Mouse (Mus musculus): ENCODE measurements around the gene Bves. TPM values are rescaled to one million over a fixed set of nuclear protein-coding genes. Genes with fewer than 3 reads are reported as not detected.
A peak's percentile ranks its signal among the peaks of the same experiment; 100 is the strongest.

Gene Bves
- total and polyA plus RNA-seq, 3 experiments, result 0.05 TPM; not detected in 2

DNA sequence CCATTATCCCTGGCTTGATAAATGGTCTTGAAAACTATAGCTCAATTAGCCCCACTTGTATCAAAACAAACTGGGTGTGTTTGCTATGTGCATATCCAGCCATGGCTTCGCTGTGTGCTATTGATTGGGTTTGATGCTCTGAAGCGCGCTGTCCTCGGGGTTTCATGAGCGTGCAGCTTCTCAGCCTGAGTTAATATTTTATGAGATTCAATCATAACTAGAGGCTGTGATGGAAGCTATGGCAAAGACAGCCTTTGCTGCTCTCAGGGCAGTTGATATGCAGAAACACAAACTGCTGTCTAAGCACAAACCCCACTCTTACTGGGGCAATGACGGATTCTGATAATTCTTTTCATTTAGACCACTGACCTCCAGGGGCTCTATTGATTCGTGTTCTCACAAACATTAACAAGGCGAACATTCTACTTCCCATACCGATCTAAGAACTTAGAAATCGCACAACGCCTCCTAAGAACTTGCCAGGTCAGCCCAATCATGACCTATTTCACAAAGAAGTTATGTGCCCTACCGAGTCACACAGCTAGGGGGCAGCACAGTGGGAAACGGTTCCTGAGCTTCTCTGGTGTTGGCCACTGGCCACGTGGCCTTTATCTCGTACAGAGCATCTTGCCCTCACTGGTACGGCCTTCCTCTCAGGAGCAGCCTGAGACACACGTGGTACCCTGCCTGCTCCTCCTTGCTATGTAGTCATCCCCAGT is 31.6 kb downstream of the Bves start:
- no peak for ATAC-seq (ENCODE audit: extremely low read depth, insufficient number of reproducible peaks, low FRiP score, poor library complexity, severe bottlenecking)
- no peak for DNase-seq (ENCODE audit: low spot score)
- H3K36me3 ChIP-seq (replicated peaks), result no peaks in the 10 kb centered on the region

DNA sequence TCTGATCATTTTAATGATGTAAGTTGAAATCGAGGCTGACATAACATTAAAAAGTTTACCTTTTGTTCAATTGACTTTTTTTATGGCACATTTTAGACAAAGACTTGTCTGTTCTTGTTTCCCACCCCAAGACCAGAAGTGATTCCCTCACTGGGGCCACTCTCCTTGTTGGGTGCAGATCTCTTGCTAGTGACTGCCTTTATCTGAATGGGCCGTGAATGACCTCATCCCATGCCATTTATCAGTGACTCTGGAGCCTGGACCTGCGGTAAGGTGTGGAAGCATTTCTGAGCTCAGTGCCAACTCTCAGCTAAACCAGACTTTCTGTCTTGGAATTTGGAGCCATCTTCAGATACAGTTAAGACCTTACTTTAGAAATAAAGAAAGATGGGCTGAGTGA is 34.1 kb downstream of the Bves start:
- TF ChIP-seq CTCF (IDR thresholded peaks at IDR 0.05; ENCODE audit: low read depth, low read length) (no peak), GATA1 (IDR thresholded peaks at IDR 0.05; ENCODE audit: borderline replicate concordance, low read length) (no peak)
- H3K27me3 ChIP-seq (ENCODE audit: insufficient read depth, low read length), result no peaks in the 10 kb centered on the region
- H3K9me3 ChIP-seq (replicated peaks), result no peaks in the 10 kb centered on the region
- DNase-seq (ENCODE audit: low spot score) (no peak), ATAC-seq (ENCODE audit: extremely low read depth, insufficient number of reproducible peaks, low FRiP score, poor library complexity, severe bottlenecking) (no peak)
- H3K4me3 ChIP-seq (ENCODE audit: low read depth, low read length), result no peak overlapping the region
- no peaks in the 10 kb centered on the region for H3K4me1 ChIP-seq (ENCODE audit: insufficient read depth, low read depth, low read length)
- H3K36me3 ChIP-seq (replicated peaks), result peaks cover 3% of the 10 kb centered on the region

More for the DNA sequence above, 31.6 kb downstream of the Bves start:
- no peaks in the 10 kb centered on the region for H3K4me1 ChIP-seq (ENCODE audit: insufficient read depth, low read depth, low read length)
- H3K9me3 ChIP-seq (replicated peaks), result no peaks in the 10 kb centered on the region
- H3K4me3 ChIP-seq (ENCODE audit: low read depth, low read length), result no peak overlapping the region
- TF ChIP-seq GATA1 (IDR thresholded peaks at IDR 0.05; ENCODE audit: borderline replicate concordance, low read length) (no peak), TAL1 (conservative IDR thresholded peaks at IDR 0.05; ENCODE audit: low read depth, low read length) (no peak), POLR2AphosphoS5 (IDR thresholded peaks at IDR 0.05; ENCODE audit: insufficient replicate concordance, low read depth, low read length) (no peak), CTCF (IDR thresholded peaks at IDR 0.05; ENCODE audit: low read depth, low read length) (no peak), GATA2 (IDR thresholded peaks at IDR 0.05; ENCODE audit: borderline replicate concordance, low read depth, low read length) (no peak)
- H3K27me3 ChIP-seq (ENCODE audit: insufficient read depth, low read length), result peaks cover 2% of the 10 kb centered on the region

DNA sequence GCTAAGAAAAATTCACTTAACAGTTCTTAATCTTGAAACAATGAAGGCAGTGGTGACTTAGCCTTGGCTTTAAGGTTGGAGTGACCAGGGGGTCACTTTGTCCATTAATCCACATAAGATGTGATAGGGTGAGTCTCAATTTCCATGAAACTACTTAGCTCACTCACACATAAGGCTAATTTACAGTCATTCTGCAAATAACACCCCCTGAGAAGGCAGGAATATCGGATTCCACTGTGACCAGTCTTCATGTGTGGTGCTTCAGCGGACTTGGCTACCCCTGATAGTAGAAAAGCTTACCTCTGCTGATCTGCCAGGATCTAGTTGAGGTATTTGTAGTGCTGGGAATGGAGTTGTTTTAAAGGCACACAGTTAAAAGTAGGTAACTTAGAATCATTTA is 35.0 kb downstream of the Bves start:
- ATAC-seq (ENCODE audit: extremely low read depth, insufficient number of reproducible peaks, low FRiP score, poor library complexity, severe bottlenecking) (no peak), DNase-seq (ENCODE audit: low spot score) (no peak)
- H3K36me3 ChIP-seq (replicated peaks), result peaks cover 3% of the 10 kb centered on the region
- H3K4me3 ChIP-seq (ENCODE audit: low read depth, low read length), result no peak overlapping the region
- TF ChIP-seq CTCF (IDR thresholded peaks at IDR 0.05; ENCODE audit: low read depth, low read length) (no peak), POLR2AphosphoS5 (IDR thresholded peaks at IDR 0.05; ENCODE audit: insufficient replicate concordance, low read depth, low read length) (no peak), TAL1 (conservative IDR thresholded peaks at IDR 0.05; ENCODE audit: low read depth, low read length) (no peak), GATA1 (IDR thresholded peaks at IDR 0.05; ENCODE audit: borderline replicate concordance, low read length) (no peak), GATA2 (IDR thresholded peaks at IDR 0.05; ENCODE audit: borderline replicate concordance, low read depth, low read length) (no peak)
- H3K9me3 ChIP-seq (replicated peaks), result no peaks in the 10 kb centered on the region
- no peaks in the 10 kb centered on the region for H3K4me1 ChIP-seq (ENCODE audit: insufficient read depth, low read depth, low read length)
- no peaks in the 10 kb centered on the region for H3K27me3 ChIP-seq (ENCODE audit: insufficient read depth, low read length)

DNA sequence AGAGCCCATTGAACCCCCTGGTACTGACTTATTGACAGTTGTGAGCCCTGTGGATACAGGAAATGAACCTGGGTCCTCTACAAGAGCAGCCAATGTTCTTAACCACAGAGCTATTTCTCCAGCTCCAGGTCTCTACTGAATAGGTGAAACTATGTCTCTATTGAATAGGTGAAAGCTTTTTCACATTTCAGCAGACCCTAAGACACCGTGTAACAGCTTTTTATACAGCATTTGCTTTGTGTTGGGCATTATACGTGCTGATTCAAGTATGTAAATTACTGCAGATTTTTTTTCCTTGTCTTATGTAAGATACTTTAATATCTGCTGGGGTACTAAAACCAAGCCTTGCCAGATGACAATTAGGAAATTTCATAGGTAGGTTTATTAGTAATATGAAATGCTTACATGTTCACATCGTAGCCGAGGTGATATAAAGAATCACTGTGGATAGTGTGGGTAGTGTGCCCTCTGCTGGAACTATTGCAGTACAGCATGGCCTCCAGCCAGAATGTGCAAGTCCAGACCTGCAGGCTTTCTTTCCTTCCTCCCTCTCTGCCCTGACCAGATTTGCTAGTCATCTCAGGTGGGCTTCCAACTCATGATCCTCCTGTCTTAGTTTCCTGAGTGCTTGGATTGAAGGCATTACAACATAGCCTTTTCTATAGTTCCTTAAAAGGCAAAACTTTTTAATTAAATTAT is 37.6 kb downstream of the Bves start:
- no peaks in the 10 kb centered on the region for H3K9me3 ChIP-seq (replicated peaks)
- DNase-seq (ENCODE audit: low spot score) (no peak), ATAC-seq (ENCODE audit: extremely low read depth, insufficient number of reproducible peaks, low FRiP score, poor library complexity, severe bottlenecking) (no peak)
- peaks cover 9% of the 10 kb centered on the region for H3K36me3 ChIP-seq (replicated peaks)
- TF ChIP-seq CTCF (IDR thresholded peaks at IDR 0.05; ENCODE audit: low read depth, low read length) (peak; percentile 47), POLR2AphosphoS5 (IDR thresholded peaks at IDR 0.05; ENCODE audit: insufficient replicate concordance, low read depth, low read length) (no peak)
- H3K4me3 ChIP-seq (ENCODE audit: low read depth, low read length), result no peak overlapping the region
- 0 out of 2 replicates have a peak, but pooled peaks cover 2% of the 10 kb centered on the region for H3K4me1 ChIP-seq (ENCODE audit: insufficient read depth, low read depth, low read length)
- no peaks in the 10 kb centered on the region for H3K27me3 ChIP-seq (ENCODE audit: insufficient read depth, low read length)

DNA sequence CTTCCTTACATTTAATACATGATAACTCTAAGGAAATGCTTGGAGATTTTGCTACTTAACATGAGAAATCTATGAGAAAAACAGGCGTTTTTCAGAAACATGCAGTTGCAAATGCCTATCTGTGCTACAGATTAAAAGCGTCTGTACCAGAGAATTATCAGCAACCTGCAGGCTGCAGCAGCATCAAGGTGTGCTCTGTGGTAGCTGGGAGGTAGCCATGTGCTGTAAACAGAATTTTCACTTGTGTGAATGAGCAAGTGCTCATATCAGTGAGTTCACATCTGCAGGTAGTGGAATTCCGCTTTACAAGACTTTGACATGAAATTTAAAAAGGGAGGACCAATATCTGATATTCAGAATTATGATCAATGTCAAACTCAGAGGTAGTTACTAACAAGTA is 42.7 kb downstream of the Bves start:
- H3K27me3 ChIP-seq (ENCODE audit: insufficient read depth, low read length), result no peaks in the 10 kb centered on the region
- H3K9me3 ChIP-seq (replicated peaks), result no peaks in the 10 kb centered on the region
- TF ChIP-seq TAL1 (conservative IDR thresholded peaks at IDR 0.05; ENCODE audit: low read depth, low read length), result no peak
- TF ChIP-seq CTCF (IDR thresholded peaks at IDR 0.05; ENCODE audit: low read depth, low read length), result no peak
- TF ChIP-seq GATA2 (IDR thresholded peaks at IDR 0.05; ENCODE audit: borderline replicate concordance, low read depth, low read length), result no peak
- ATAC-seq (ENCODE audit: extremely low read depth, insufficient number of reproducible peaks, low FRiP score, poor library complexity, severe bottlenecking) (no peak), DNase-seq (ENCODE audit: low spot score) (no peak)
- 0 out of 2 replicates have a peak, but pooled peaks cover 2% of the 10 kb centered on the region for H3K4me1 ChIP-seq (ENCODE audit: insufficient read depth, low read depth, low read length)
- no peak overlapping the region for H3K4me3 ChIP-seq (ENCODE audit: low read depth, low read length)
- H3K36me3 ChIP-seq (replicated peaks), result peaks cover 21% of the 10 kb centered on the region

DNA sequence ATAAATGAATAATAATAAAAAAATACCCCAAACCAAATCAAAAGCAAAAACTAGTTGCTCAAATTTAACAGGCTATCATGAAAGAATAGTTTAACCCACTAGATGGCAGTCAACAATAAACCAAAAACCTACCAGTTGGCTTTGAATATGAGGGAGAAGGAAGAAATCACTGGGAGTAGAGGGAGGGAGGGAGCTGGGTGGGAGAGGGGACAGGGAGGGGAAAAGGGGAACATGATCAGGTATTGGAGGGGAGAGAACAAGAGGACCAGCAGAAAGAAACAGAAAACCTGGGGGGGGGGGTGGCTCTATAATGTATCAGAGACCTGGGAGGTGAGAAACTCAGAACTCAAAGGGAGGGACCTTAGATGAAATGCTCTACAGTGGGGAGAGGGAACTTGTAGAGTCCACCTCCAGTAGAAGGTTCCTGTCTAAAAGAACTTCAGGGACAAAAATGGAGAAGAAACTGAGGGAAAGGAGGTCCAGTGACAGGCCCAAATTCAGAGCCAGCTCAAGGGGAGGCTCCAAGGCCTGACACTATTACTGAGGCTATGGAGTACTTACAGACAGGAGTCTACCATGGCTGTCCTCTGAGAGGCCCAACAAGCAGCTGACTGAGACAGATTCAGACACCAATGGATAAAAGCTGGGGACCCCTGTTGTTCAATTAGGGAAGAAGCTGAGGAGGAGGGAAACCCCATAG is 46.5 kb downstream of the Bves start:
- H3K4me1 ChIP-seq (ENCODE audit: insufficient read depth, low read depth, low read length), result 0 out of 2 replicates have a peak, but pooled peaks cover 2% of the 10 kb centered on the region
- no peak for TF ChIP-seq POLR2AphosphoS5 (IDR thresholded peaks at IDR 0.05; ENCODE audit: insufficient replicate concordance, low read depth, low read length)
- no peak for TF ChIP-seq CTCF (IDR thresholded peaks at IDR 0.05; ENCODE audit: low read depth, low read length)
- TF ChIP-seq TAL1 (conservative IDR thresholded peaks at IDR 0.05; ENCODE audit: low read depth, low read length), result no peak
- no peak for TF ChIP-seq GATA2 (IDR thresholded peaks at IDR 0.05; ENCODE audit: borderline replicate concordance, low read depth, low read length)
- TF ChIP-seq GATA1 (IDR thresholded peaks at IDR 0.05; ENCODE audit: borderline replicate concordance, low read length), result no peak
- DNase-seq (ENCODE audit: low spot score) (no peak), ATAC-seq (ENCODE audit: extremely low read depth, insufficient number of reproducible peaks, low FRiP score, poor library complexity, severe bottlenecking) (no peak)
- H3K27me3 ChIP-seq (ENCODE audit: insufficient read depth, low read length), result no peaks in the 10 kb centered on the region
- H3K36me3 ChIP-seq (replicated peaks), result peaks cover 17% of the 10 kb centered on the region
- H3K9me3 ChIP-seq (replicated peaks), result no peaks in the 10 kb centered on the region
- H3K4me3 ChIP-seq (ENCODE audit: low read depth, low read length), result no peak overlapping the region

Measured in G1E (cell line).